Mouse (Mus musculus): ENCODE results near the gene Usp5.
"Not testable (repeated sequence)": the region's sequence is repeated elsewhere in the genome, so short reads cannot be mapped to it uniquely, and the experiment has no call there.

Usp5 gene

DNA sequence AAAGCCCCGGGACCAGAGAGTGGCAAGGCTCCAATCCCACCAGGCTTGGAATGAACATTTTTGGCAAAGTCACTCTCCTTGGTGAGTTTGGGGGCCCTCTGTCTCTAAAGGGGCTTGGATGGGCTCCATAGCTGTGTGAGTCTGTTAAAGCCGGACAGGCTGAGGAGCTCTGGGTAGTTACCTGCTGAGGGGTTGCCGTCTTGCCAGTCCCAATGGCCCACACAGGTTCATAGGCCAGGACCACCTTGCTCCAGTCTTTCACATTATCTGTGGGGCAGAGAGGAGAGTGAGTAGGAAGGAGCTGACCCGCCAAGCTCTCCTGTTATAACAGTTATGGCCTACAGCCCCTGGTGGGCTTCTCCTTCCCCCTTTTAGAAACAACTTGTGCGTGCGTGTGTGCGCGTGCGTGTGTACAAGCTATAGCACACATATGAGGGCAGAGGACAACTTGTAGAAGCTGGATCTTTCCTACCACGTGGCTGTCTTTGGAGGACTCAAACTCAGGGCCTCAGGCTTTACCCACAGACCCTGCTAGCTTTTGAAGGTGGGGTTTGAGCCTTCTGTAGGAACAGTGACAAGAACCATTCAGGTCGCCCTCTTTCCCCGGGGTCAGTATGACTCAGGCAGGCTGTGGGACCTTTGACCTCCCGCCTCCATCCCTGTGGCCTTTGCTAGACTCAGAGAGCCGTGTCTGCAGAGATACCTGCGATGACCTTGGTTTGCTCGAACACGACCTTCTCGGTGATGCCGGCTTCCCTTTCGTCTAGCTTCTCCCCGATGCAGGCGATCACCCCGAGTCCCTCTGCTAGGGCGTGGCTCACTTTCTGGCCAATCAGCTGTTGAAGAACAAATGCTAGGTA is 17.4 kb downstream of the Usp5 start:
- DNase-seq (ENCODE audit: extremely low spot score, low spot score): no peak

DNA sequence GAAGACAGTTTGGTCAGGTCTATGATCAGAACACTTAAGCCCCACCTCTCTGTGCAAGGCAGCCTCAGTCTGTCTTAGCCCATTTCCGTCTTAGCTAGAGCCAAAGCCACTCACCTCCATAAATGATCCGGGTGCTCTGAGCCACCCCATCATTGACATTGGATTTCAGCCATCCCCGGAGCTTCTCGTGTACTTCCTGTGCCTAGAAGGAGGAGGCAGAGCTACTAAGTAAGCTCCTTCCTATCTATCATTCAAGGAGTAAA is 17.9 kb downstream of the Usp5 start:
- DNase-seq (ENCODE audit: extremely low spot score, low spot score): no peak

DNA sequence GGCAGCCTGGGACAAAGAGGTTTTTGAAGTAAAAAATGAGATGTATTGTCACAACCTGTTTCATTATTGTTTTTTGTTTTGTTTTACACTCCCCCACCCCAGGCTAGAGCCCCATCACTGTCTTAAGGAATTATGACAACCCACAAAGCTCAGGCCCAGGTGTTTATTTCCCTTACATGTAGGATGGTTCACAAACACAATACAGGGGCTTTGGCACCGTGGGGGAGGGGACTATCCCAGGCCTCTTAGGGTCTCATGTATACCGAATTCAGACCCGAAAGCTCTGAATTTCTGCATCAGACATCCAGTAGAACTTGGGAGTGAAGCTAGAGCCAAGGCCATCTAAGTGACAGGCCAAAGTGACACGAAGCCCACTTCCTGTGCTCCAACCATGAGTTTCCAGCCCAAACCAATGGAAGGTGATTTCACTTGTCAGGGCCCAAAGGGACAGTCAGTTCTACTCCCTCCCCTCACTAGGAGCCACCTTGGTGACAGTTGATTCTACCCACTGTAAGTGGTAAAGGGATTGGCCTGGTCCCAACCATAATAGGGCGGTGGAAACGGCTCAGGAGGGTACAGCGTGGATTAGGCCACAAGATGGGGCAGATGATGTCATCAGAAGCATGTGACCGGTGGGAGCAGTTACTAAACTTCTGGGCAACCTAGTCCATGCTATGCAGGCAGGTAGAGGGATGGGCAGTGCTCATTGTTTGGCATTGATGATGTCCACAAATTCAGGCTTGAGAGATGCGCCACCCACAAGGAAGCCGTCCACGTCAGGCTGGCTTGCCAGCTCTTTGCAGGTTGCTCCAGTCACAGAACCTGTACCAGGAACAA is 18.5 kb downstream of the Usp5 start:
- not testable (repeated sequence) for DNase-seq (ENCODE audit: extremely low spot score, low spot score)

DNA sequence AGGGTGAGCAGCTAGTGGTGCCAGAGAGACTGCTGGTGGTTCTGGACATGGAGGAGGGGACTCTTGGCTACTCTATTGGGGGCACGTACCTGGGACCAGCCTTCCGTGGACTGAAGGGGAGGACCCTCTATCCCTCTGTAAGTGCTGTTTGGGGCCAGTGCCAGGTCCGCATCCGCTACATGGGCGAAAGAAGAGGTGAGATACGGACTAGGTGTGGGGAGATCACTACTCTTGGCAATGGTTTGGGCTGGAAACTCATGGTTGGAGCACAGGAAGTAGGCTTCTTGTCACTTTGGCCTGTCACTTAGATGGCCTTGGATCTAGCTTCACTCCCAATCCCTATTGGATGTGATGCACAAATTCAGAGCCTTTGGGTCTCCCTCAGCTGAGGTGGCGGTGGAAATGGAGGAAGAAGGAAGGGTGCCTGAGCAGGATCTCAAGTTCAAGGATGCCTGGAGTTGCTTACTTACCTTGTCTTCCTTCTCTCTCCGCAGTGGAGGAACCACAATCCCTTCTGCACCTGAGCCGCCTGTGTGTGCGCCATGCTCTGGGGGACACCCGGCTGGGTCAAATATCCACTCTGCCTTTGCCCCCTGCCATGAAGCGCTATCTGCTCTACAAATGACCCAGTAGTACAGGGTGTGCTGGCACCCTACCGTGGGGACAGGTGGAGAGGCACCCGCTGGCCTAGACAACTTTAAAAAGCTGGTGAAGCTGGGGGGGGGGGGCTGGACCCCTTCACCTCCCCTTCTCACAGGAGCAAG is 19.3 kb downstream of the Usp5 start:
- no peak for DNase-seq (ENCODE audit: extremely low spot score, low spot score)

DNA sequence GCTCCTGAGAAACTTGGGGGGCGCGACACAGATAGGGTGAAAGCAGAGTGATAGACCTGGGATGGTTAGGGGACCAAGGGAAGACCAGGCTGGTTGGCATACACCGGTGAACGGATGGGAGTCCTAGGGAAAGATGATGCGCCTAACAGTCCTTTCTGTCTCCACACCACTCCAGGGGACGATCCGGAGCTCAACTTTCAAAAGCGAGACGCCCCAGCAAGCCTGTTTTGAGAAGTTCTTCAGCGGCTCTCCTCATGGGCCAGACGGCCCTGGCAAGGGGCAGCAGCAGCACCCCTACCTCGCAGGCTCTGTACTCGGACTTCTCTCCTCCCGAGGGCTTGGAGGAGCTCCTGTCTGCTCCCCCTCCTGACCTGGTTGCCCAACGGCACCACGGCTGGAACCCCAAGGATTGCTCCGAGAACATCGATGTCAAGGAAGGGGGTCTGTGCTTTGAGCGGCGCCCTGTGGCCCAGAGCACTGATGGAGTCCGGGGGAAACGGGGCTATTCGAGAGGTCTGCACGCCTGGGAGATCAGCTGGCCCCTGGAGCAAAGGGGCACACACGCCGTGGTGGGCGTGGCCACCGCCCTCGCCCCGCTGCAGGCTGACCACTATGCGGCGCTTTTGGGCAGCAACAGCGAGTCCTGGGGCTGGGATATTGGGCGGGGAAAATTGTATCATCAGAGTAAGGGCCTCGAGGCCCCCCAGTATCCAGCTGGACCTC is 20.1 kb downstream of the Usp5 start:
- peak; percentile 85 for DNase-seq (ENCODE audit: extremely low spot score, low spot score)

DNA sequence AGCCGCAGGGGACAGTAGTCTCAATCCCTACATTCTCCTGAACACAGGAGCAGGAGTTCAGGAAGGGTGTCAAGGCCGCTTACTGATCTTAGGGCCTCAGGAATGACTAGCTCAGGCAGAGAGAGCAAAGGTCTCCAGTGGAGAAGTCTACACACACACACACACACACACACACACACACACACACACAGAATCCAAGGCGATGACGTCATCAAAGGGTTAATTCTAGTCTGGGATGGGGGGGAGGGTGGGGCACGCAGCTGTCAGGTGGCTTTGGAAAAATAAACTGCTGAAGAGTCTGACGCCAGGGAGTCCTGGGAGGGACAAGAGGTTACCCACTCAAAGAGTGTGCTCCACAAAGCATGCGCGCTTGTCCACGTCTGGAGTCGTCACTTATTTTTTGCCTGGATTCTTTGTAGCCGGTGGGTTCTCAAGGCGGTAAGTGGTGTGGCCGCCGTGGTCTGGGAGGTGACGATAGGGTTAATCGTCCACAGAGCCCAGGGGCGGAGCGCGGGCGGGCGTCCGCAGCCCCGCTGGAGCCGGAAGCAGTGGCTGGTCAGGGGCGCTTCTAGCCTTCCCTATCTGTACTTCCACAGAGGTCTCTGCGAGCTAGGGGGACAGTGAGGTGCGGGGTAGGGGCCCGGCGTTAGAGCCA is 20.8 kb downstream of the Usp5 start, which contains the start of gene Spsb2:
Spsb2 (plus strand) TSS at position 304 of the 655 bp plus-strand sequence.
- DNase-seq (ENCODE audit: extremely low spot score, low spot score): peak; percentile 81

DNA sequence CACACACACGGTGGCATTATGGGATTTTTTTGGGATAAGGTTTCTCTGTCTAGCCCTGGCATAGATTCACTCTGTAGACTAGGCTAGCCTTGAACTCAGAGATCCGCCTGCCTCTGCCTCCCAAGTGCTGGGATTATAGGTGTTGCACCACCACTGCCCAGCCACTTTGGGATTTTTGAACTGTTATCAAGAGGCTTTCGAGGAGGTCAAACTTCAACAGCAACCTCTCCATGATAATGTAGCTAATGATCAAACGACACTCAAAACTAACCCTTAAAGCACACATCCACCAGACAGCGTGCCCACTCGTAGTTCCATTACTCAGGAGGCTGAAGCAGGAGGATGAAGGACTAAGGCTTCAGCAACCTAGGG is 21.3 kb downstream of the Usp5 start:
- DNase-seq (ENCODE audit: extremely low spot score, low spot score): no peak

DNA sequence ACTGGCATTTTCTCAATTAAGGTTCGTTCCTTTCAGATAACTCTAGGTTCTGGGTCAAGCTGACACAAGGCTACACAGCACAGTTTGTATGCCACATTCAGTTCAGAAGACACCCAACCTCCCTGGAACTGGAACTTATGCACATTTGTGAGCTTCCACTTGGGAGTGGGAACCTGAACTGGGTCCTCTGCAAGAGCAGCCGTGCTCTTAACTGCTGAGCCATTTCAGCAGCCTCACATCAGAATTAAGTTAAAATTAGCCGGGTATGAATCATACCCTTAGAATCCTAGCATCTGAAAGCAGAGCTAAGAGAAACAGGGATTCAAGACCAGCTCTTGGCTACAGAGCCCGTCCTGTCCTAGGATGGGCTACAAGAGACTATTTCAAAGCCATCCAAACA is 21.9 kb downstream of the Usp5 start:
- no peak for DNase-seq (ENCODE audit: extremely low spot score, low spot score)

DNA sequence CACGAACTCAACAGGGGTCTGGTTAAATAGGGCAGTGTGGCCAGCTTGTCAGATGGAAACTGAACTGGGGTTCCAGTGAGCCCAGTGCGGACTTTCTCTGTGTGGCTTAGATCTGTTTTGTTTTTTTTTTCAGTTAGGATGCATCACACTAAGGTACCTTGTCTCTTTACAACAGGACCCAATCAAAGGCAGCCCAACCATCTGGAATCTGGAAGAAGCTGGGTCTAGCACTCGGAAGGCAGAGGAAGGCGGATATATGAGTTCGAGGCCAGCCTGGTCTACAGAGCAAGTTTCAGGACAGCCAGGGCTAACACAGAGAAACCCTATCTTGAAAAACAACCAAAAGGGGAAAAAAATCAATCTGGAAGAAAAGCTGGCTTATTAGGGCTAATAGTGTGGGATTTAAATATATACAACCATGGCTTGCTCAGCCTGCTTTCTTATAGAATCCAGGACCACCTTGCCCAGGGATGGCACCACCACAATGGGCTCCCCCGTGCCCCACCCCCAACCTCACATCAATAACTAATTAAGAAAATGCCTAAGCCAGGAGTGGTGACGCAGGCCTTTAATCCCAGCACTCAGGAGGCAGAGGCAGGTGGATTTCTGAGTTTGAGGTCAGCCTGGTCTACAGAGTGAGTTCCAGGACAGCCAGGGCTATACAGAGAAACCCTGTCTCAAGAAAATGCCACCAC is 22.7 kb downstream of the Usp5 start:
- no peak for DNase-seq (ENCODE audit: extremely low spot score, low spot score)

DNA sequence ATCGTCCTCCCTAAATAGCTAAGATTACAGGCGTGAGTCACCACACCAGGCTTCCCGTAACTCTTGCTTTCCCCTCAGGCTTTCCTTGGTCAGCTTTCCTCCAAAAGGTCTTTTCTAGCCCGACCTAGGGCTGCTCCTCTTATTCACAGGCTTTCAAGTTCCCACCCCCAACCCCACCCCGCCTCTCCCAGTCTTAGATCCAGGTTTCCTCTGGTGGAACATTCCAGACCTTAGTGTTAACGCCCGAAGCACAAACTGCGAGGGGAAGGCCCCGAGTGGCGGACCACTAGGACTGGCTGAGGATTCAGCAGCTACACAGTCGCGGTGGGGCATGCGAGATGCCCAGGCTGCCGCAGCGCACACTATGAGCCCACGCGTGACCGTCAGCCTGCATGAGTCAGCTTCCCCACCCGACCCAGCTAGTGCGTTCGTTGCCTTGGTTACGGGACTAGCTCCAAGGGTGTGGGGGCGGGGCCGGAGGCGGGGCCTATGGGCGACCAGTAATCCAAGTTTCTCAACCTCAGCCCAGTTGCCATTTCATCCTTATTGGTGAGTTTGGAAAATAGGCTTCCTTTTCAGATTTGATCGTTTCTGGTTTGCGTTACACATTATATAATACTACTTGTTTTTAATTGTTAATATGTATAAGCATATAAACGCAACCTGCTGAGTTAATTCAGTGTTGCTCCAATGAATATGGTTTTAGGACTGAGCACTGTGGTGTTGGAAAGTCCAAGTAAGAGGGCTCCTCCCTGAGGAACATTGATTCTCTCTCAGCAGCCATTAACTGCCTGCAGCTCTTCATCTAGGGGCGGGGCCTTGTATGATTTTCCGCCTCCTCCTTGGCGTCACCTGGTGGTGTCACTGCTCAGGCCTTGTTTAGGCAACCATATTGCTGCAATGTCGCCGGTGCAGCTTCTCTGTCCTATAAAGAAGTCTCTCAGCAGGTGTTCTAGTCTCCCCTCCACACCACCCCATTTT is 23.7 kb downstream of the Usp5 start:
- DNase-seq (ENCODE audit: extremely low spot score, low spot score): peak; percentile 91

DNA sequence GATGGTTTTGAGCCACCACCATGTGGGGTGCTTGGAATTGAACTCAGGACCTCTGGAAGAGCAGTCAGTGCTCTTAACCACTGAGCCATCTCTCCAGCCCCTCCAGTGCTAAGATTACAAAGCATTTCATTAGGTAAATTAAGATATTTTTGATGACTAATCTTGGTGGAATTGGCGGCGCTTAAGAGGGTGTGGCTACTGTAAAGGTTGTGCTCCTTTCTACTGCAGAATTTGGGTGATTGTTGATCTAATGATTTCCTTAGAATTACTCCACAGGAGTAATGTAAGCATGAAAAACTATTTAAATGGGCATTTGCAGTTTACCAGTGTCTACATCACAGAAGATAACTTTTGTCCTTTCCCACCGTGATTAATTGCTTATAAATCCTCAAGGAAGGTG is 24.9 kb downstream of the Usp5 start:
- no peak for DNase-seq (ENCODE audit: extremely low spot score, low spot score)

DNA sequence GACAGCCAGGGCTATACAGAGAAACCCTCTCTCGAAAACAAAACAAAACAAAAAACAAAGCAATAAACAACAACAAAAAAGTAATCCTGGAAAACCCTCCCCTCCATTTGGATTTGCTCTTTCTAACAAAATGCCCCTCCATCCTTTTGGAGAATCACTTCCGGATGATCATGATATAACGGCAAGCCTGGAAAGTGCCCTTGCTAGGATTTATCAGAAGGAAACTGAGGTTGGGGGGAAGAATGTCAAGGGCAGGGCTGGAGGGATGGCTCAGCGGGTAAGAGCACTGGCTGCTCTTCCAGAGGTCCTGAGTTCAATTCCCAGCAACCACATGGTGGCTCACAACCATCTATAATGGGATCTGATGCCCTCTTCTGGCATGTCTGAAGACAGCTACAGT is 25.6 kb downstream of the Usp5 start:
- not testable (repeated sequence) for DNase-seq (ENCODE audit: extremely low spot score, low spot score)

DNA sequence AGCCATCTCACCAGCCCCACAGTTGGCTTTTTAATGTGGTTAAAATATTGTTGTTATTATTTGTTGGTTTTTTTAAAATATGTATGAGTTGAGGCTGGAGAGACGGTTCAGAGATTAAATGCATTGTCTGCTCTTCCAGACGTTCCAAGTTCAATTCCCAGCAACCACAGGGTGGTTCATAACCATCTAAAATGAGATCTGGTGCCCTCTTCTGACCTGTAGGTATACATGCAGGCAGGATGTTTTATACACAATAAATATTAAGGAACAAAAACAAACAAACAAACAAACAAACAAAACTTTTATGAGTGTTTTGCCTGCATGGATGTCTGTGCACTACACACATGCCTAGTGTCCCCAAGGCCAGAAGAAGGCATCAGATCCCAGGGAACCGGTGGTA is 26.2 kb downstream of the Usp5 start:
- DNase-seq (ENCODE audit: extremely low spot score, low spot score): no peak

DNA sequence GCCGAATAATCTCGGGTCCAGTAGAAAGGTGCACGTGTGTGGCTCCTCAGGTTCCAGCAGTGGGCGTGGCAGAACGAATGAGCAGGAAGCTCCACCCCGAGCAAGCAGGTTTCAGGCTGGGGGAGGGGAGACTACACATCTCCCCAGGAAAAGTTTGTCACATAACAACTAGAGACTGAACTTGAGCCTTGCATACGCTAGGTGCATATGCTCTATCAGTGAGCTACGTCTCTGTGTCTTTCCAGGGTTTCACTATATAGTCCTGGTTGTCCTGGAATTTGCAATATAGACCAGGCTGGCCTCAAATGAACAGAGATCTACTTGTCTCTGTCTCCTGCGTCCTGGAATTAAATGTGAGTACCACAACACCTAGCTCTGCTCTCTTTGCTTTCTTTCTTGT is 26.9 kb downstream of the Usp5 start:
- DNase-seq (ENCODE audit: extremely low spot score, low spot score): not testable (repeated sequence)

DNA sequence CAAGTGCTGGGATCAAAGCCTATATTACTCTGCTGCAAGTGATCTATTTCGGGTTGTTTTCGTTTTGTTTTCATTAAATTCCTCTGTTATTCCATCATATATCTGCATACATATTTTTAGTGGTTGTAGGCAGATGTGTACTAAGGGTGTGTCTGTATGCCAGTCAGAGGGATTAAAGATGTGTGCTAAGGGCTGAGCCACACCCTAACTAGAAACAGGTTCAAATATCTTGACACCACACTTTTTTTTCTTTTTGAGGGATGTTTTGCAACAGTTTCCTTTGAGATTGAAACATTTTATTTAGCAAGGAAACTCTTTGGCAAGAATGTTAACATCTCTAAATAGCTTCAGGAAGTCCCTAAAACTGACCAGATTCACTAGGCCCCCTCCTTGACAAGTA is 33.1 kb downstream of the Usp5 start:
- no peak for DNase-seq (ENCODE audit: extremely low spot score, low spot score)

DNA sequence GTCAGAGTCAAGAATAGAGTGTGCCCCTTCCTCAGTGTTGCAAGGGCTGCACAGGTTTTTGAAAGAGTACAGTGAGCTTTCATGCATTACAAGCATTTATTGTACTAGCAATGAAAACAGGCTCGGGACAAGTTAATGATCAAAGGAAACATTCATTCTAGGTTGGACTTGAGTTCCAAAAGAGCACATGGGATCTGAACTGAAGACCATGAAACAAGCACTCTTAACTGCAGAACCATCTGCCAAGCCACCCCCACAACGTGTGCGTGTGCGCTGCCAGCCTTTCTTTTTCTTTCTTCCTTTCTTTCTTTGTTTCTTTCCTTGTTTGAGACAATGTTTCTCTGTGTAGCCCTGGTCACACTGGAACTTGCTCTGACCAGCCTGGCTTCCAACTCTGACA is 33.5 kb downstream of the Usp5 start:
- DNase-seq (ENCODE audit: extremely low spot score, low spot score): no peak

DNA sequence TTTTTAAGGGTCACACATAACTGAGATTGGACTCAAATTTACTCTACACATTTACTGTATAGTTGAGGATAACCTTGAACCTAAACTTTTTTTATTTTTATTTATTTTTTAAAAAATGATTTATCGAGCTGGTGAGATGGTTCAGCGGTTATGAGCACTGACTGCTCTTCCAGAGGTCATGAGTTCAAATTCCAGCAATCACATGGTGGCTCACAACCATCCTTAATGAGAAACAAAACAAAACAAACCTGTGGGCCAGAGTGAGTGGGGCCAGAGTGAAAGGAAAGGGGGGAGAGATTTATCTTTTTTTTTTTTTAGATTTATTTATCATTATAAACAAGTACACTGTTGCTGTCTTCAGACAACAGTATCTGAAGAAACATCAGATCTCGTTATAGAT is 37.4 kb downstream of the Usp5 start:
- DNase-seq (ENCODE audit: extremely low spot score, low spot score): no peak

DNA sequence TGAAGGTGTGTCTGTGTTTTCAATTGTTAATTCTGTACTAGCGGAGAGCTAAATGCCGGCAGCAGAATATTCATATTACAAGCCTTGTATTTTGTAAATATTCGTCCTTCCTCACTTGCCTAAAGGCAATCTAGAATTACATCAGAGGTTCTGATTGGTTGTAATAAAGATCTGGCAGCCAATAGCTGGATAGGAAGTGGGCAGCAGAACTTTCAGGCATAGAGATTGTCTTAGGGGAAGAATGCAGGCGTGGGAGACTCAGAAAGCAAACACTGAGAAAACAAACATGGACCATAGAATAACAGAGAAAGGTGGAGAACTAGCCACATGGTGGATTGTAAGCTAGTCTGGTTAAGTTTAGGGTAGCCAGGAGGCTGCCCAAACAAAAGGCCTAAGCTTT is 39.2 kb downstream of the Usp5 start:
- no peak for DNase-seq (ENCODE audit: extremely low spot score, low spot score)

DNA sequence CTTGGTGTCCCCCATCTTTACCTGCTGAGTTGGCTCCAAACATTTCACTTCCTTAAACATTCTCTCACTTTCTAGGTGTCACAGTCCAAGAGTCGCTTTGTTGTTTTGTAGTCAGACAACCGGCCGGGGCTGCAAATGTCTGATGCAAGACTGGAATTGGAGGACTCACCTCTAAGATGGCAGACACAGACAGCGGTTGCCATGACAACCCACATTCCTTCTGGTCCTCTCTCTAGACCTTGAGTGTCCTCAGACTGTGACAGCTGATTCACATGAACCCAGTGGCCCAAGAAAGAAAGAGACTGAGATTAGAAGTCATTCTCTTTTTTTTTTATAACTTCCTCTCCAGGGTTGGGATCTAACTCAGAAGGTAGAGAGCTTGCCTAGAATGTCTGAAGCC is 39.8 kb downstream of the Usp5 start:
- no peak for DNase-seq (ENCODE audit: extremely low spot score, low spot score)
